Mouse (Mus musculus) heart, embryonic 15.5 days (tissue): ENCODE data around the gene Scarf1. TPM values are rescaled to one million over a fixed set of nuclear protein-coding genes. Genes with fewer than 3 reads are reported as not detected.

Source experiments
- ATAC-seq: fragments of 200-750 bp; cut with Nextera tagmentation; replicated peaks from 2 replicates; pipeline ENCODE4 v1.8.0; 2017; ENCODE audit warnings: low read depth, moderate TSS enrichment; ENCODE audit not compliant: insufficient number of reproducible peaks, insufficient read depth, low FRiP score
- H3K27ac ChIP-seq: fragments of 300-500 bp; sonication (generic); 2 replicates; pipeline ENCODE4 v1.5.1; 2015; ENCODE audit warnings: mild to moderate bottlenecking, inconsistent platforms
- H3K27me3 ChIP-seq: fragments of 300-500 bp; sonication (generic); 2 replicates; pipeline ENCODE4 v1.6.1; 2015; ENCODE audit warnings: inconsistent platforms
- H3K36me3 ChIP-seq: fragments of 300-500 bp; sonication (generic); 2 replicates; pipeline ENCODE4 v1.6.1; 2015; ENCODE audit warnings: mild to moderate bottlenecking, inconsistent platforms
- H3K4me1 ChIP-seq: fragments of 300-500 bp; sonication (generic); replicated peaks from 2 replicates; pipeline ENCODE4 v1.6.1; 2015; ENCODE audit warnings: inconsistent platforms
- H3K4me2 ChIP-seq: fragments of 300-500 bp; sonication (generic); 2 replicates; pipeline ENCODE4 v1.6.1; 2015; ENCODE audit warnings: inconsistent platforms, mild to moderate bottlenecking, moderate library complexity
- H3K4me3 ChIP-seq: fragments of 300-500 bp; sonication (generic); 2 replicates; pipeline ENCODE4 v1.5.1; 2015; ENCODE audit warnings: mild to moderate bottlenecking, inconsistent platforms
- H3K9ac ChIP-seq: fragments of 300-500 bp; sonication (generic); 2 replicates; pipeline ENCODE4 v1.6.1; 2015; ENCODE audit warnings: mild to moderate bottlenecking, inconsistent platforms
- H3K9me3 ChIP-seq: fragments of 300-500 bp; sonication (generic); replicated peaks from 2 replicates; pipeline ENCODE4 v1.6.1; 2016; ENCODE audit warnings: inconsistent platforms
- WGBS: fragments of 180-500 bp; shearing (Covaris S2); methylation state at CpG from one replicate; pipeline ENCODE4 v1.1.7; 2015; ENCODE audit warnings: mixed read lengths; 5-methylcytosine and 5-hydroxymethylcytosine counted together
- polyA plus RNA-seq: library from polyadenylated mRNA; unstranded; fragments of >200 nt; fragmentation: Nextera tagmentation; extraction: Ambion mirVana; gene quantifications from 2 replicates; pipeline ENCODE4 v1.2.1, GENCODE M21; 2015

Gene Scarf1
- polyA plus RNA-seq, 1 experiment from 2014 or later, result 10.4 TPM

DNA sequence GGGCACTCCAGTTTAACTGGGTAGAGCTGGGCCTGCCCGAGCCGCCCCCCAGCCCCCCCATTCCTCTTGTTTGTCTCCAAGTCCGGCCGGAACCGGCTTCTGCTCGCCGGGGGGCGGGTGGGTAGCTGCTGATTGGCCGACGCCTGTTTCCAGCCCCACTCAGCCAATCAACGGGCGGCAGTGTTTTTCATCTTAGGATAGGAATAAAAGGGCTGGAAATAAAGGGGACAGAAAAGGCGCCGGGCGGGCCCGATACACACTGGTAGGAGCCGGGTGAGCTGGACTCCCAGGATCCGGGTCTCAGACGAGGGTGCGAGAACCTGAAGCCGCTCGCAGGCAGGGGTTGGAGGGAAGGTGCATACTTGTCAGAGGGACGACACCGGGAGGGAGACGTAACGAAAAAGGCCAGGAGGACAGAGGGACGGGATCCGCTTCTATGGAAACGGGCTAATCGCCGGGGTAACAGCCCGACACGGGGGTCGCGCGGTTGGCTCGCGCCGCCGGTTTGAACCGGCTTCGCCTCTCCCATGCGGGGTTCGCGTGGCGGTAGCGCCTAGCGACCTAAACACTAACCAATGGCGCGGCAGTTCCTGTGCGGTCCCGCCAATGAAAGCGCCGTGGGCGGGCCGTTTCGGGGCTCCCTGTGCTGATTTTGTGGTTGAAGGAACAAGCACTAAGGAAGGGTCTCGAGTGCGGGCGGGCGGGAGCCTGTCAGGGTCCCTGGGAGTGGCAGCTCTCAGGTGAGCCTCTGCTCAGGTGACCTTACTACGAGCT is 18.3 kb downstream of the Scarf1 start, which contains the start of gene Slc43a2:
Slc43a2 (plus strand) TSS at position 226 of the 774 bp plus-strand sequence.
- Histone ChIP-seq H3K36me3 (no peaks in the 10 kb centered on the region), H3K4me3 (peak within 1 kb of the TSS; percentile 59), H3K9ac (peak within 1 kb of the TSS; percentile 58), H3K4me1 (peaks cover 16% of the 10 kb centered on the region), H3K27ac (peak within 1 kb of the TSS; percentile 73), H3K4me2 (peak within 1 kb of the TSS; percentile 93), H3K9me3 (no peaks in the 10 kb centered on the region), H3K27me3 (no peaks in the 10 kb centered on the region)
- ATAC-seq, result peak; percentile 85
- under 1% methylated on average over 62 of the region's 62 CpGs for WGBS

- Histone ChIP-seq H3K4me3 (peak overlapping the region; percentile 59), H3K9ac (peak overlapping the region; percentile 58), H3K9me3 (no peaks in the 10 kb centered on the region), H3K4me1 (peaks cover 19% of the 10 kb centered on the region), H3K36me3 (no peaks in the 10 kb centered on the region), H3K27ac (peak overlapping the region; percentile 34; the same call in 1 of the 2 replicates), H3K27me3 (no peaks in the 10 kb centered on the region), H3K4me2 (peak overlapping the region; percentile 93)
- ATAC-seq, result no peak
- WGBS, result 14% methylated on average over 38 of the region's 38 CpGs
Observed at GRCm38 (mm10) chr11:75532340-75533277, 19.3 kb downstream of the Scarf1 start.

DNA sequence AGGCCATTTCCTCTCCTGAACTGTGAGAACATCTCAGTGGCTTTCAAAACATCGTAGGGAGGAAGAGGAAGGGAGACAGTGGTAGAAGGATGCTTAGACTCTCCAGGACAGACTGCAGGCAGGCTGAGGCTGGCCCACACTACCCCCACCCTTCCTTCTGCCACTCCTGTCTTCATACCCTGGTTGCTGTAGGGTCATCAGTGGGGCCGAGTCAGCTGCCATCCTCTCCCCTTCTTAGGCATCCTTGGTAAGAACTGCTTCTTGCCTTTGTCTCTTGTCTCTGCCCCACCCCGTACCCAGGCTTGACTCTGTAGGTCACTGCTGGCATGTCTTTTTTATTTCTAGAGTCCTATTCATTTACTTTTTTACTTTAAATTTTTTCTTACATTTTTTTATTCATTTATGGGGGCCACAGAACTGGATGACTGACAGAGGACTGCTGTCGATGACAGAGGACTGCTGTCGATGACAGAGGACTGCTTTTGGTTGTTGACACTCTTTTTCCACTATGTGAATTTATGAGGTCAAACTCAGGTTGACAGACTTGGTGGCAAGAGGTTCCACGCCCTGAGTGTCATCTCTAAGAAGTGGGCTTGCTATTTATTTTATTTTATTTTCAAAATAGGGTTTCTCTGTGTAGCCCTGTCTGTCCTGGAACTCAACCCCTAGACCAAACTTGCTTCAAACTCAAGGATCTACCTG is 20.1 kb downstream of the Scarf1 start:
- H3K4me2 ChIP-seq, result peak overlapping the region; percentile 93
- WGBS, result 74% methylated on average over 6 of the region's 6 CpGs
- no peaks in the 10 kb centered on the region for H3K36me3 ChIP-seq
- no peaks in the 10 kb centered on the region for H3K27me3 ChIP-seq
- H3K27ac ChIP-seq, result peak overlapping the region; percentile 34; the same call in 1 of the 2 replicates
- peaks cover 27% of the 10 kb centered on the region for H3K4me1 ChIP-seq
- peak overlapping the region; percentile 59; the same call in 1 of the 2 replicates for H3K4me3 ChIP-seq
- ATAC-seq, result no peak
- no peaks in the 10 kb centered on the region for H3K9me3 ChIP-seq
- no peak overlapping the region for H3K9ac ChIP-seq

GRCm38 (mm10) chr11:75534286-75535033 is 21.1 kb downstream of the Scarf1 start:
- Histone ChIP-seq H3K27ac (peak overlapping the region; percentile 41; the same call in 1 of the 2 replicates), H3K9me3 (no peaks in the 10 kb centered on the region), H3K4me2 (peak overlapping the region; percentile 1; the same call in 1 of the 2 replicates), H3K36me3 (no peaks in the 10 kb centered on the region), H3K4me1 (peaks cover 33% of the 10 kb centered on the region), H3K27me3 (no peaks in the 10 kb centered on the region), H3K9ac (no peak overlapping the region), H3K4me3 (no peak overlapping the region)
- no peak for ATAC-seq
- WGBS, result 43% methylated on average over 4 of the region's 4 CpGs

GRCm38 (mm10) chr11:75535106-75535795 is 21.9 kb downstream of the Scarf1 start:
- peaks cover 33% of the 10 kb centered on the region for H3K4me1 ChIP-seq
- H3K36me3 ChIP-seq, result no peaks in the 10 kb centered on the region
- peak overlapping the region; percentile 20; the same call in 1 of the 2 replicates for H3K27ac ChIP-seq
- H3K4me3 ChIP-seq, result no peak overlapping the region
- no peak overlapping the region for H3K9ac ChIP-seq
- H3K4me2 ChIP-seq, result peak overlapping the region; percentile 11; the same call in 1 of the 2 replicates
- H3K9me3 ChIP-seq, result no peaks in the 10 kb centered on the region
- WGBS, result 32% methylated on average over 13 of the region's 13 CpGs
- no peaks in the 10 kb centered on the region for H3K27me3 ChIP-seq
- ATAC-seq, result no peak

- no peak overlapping the region for H3K4me2 ChIP-seq
- H3K27ac ChIP-seq, result no peak overlapping the region
- WGBS, result 87% methylated on average over 12 of the region's 12 CpGs
- H3K9me3 ChIP-seq, result no peaks in the 10 kb centered on the region
- no peak for ATAC-seq
- H3K9ac ChIP-seq, result no peak overlapping the region
- peaks cover 41% of the 10 kb centered on the region for H3K4me1 ChIP-seq
- no peak overlapping the region for H3K4me3 ChIP-seq
- no peaks in the 10 kb centered on the region for H3K36me3 ChIP-seq
- H3K27me3 ChIP-seq, result no peaks in the 10 kb centered on the region
Observed at GRCm38 (mm10) chr11:75536255-75537024, 23.1 kb downstream of the Scarf1 start.

GRCm38 (mm10) chr11:75537025-75537414 is 23.7 kb downstream of the Scarf1 start:
- Histone ChIP-seq H3K4me2 (no peak overlapping the region), H3K27me3 (no peaks in the 10 kb centered on the region), H3K36me3 (no peaks in the 10 kb centered on the region), H3K9me3 (no peaks in the 10 kb centered on the region), H3K4me3 (no peak overlapping the region), H3K27ac (no peak overlapping the region), H3K9ac (no peak overlapping the region), H3K4me1 (peaks cover 40% of the 10 kb centered on the region)
- 81% methylated on average over 8 of the region's 8 CpGs for WGBS
- no peak for ATAC-seq

DNA sequence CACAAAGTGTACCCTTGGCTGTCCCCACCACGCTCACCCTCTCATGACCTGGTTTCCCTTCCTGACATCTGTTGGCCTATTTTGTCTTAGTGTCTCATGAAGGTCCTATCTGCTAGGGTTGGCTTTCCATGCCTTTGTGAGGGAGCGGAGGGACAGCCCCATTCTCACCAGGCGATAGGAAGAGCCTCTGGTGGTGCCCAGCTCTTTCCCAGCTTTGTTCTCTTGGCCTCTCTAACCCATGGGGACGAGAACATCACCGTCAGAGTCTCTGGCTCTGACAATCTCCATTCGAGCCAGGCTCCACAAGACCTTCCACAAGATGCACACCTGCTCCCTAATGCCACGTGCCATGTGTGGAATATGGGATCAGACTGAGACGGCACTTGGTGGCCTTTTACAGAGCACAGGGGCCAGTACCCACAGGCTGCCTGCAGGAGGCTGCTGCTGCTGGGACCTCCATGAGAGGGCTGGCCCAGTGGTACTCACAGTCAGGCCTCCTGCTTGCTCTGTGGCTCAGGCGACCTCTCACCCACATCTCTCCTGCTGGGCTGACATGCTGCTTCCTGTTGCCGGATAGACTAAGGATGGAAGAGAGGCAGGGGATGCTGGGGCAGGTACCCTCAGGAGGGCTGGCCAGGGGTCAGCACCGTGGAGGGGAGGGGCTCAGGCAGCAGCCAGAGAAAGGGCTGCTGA is 24.3 kb downstream of the Scarf1 start:
- Histone ChIP-seq H3K4me3 (no peak overlapping the region), H3K9me3 (no peaks in the 10 kb centered on the region), H3K27ac (peak overlapping the region; percentile 18; the same call in 1 of the 2 replicates), H3K36me3 (no peaks in the 10 kb centered on the region), H3K27me3 (no peaks in the 10 kb centered on the region), H3K9ac (no peak overlapping the region), H3K4me2 (no peak overlapping the region), H3K4me1 (peaks cover 34% of the 10 kb centered on the region)
- ATAC-seq, result 0 out of 2 replicates have a peak, but pooled peaks have one; percentile 41
- WGBS, result 56% methylated on average over 11 of the region's 11 CpGs
